Mouse (Mus musculus) testis, adult 10 weeks (tissue): ENCODE measurements around the gene Gm266. TPM values are rescaled to one million over a fixed set of nuclear protein-coding genes. Genes with fewer than 3 reads are reported as not detected.

Experiments
- polyA plus RNA-seq: library from polyadenylated mRNA; stranded (reverse); fragments of 350-450 nt; fragmentation: Illumina TruSeq; extraction: RNeasy Lipid Tissue Mini Kit (QIAGEN cat#74804); gene quantifications from one replicate; pipeline ENCODE4 v1.2.3, GENCODE M21; 2014; ENCODE audit warnings: low read depth, low replicate concordance

Gene Gm266
- polyA plus RNA-seq: 0.87 TPM

DNA sequence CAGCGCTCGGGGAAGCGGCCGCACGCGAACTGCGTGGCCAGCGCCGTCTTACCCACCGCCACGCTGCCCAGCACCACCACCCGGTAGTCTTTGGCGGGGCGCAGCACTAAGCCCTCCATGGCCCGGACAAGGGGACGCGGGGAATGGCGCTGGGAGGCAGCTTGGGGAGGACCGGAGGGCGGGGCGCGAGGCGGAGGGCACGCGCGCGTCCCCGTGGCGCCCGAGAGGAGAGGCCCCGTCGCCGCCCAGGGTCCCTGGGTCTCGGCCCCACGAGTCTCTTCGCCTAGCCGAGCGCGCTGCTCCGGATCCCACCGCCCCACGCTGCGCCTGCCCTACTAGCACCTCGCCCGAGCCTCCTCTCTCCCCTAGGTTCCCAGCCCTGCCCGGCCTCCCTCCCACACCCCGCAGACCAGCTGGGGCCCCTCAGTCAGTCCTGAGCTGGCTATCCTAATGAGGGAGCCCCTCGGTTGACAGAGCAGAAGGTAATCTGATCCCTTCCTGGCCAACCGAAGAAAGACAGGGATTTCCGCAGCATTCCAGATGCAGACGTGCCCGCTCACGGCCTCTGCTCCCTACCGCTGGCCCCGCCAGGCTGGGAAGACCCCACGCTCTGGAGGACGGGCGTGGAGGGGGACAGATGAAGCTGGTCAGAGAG is at the start of gene Gm266:
Gm266 (minus strand) TSS at position 172 of the 655 bp plus-strand sequence.

DNA sequence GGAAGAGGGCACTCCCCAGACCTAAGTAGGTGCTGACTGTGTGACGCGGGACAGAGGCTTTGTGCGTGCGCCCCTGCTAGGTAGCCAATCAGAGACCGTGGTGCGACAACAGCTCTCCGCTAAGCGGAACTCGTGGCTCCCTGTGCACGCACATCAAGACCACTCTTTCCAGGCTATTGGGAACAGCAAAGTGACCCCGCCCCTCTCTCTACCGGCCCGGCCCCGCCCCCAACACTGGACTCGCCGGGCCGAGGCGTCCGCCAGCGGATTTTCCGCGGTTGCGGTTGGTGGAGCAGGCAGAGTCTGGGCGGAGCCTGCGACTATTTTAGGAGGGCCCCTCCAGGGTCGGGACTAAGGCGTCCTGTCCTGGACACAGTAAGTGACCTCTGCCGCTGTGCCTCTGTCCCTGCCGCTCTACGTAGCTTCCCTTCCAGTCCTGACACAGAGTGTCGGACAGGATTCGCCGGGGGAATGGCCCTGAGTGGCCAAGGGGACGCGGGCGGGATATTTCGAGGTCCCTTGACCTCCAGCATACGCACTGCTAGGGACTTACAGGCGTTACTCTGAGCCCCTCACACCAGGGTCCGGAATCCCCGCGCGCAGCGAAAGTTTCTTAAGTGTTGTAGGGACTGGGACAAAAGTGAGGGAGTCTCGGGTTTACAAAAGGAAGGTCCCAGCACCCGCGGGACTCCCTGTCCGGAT is 43.2 kb downstream of the Gm266 start, which contains the start of gene Tnfaip2:
Tnfaip2 (plus strand) TSS at position 161 of the 702 bp plus-strand sequence.

Other genes starting within 250 kb of the Gm266 start
- gene Amn, start 214.7 kb downstream of the Gm266 start, polyA plus RNA-seq: not detected
- gene Cdc42bpb, start 108.1 kb downstream of the Gm266 start, polyA plus RNA-seq: 3.5 TPM
- gene Lbhd2, start 79.0 kb downstream of the Gm266 start, polyA plus RNA-seq: not detected
- 0.07 TPM for gene Exoc3l4, start 68.8 kb downstream of the Gm266 start, polyA plus RNA-seq
- 10.3 TPM for gene Tnfaip2, start 43.4 kb downstream of the Gm266 start, polyA plus RNA-seq
- gene Eif5, start 52.2 kb upstream of the Gm266 start, polyA plus RNA-seq: 1,310 TPM
- gene Mark3, start 88.7 kb upstream of the Gm266 start, polyA plus RNA-seq: 92.5 TPM
- 0.17 TPM for gene Ckb, start 186.5 kb upstream of the Gm266 start, polyA plus RNA-seq
- 0.18 TPM for gene Trmt61a, start 192.3 kb upstream of the Gm266 start, polyA plus RNA-seq
- 332 TPM for gene Bag5, start 227.4 kb upstream of the Gm266 start, polyA plus RNA-seq
- 40.6 TPM for gene Apopt1, start 227.4 kb upstream of the Gm266 start, polyA plus RNA-seq